Mouse (Mus musculus) midbrain, embryonic 10.5 days (tissue): ENCODE measurements around the gene Lrrc8d. TPM values are rescaled to one million over a fixed set of nuclear protein-coding genes. Genes with fewer than 3 reads are reported as not detected.
A peak's percentile ranks its signal among the peaks of the same experiment; 100 is the strongest.

Experiments
- DNase-seq: peaks from one replicate; pipeline ENCODE4 v3.0.0-alpha.2; 2017; ENCODE audit warnings: low spot score
- H3K27ac ChIP-seq: fragments of 300-500 bp; sonication (generic); replicated peaks from 2 replicates; pipeline ENCODE4 v1.5.1; 2016; ENCODE audit warnings: mild to moderate bottlenecking
- H3K27me3 ChIP-seq: fragments of 300-500 bp; sonication (generic); 2 replicates; pipeline ENCODE4 v1.6.1; 2016; ENCODE audit warnings: low read depth, mild to moderate bottlenecking; ENCODE audit not compliant: poor library complexity, severe bottlenecking
- H3K36me3 ChIP-seq: fragments of 300-500 bp; sonication (generic); 2 replicates; pipeline ENCODE4 v1.6.1; 2016; ENCODE audit warnings: mild to moderate bottlenecking, moderate library complexity
- H3K4me1 ChIP-seq: fragments of 300-500 bp; sonication (generic); 2 replicates; pipeline ENCODE4 v1.6.1; 2016
- H3K4me3 ChIP-seq: fragments of 300-500 bp; sonication (generic); 2 replicates; pipeline ENCODE4 v1.5.1; 2016; ENCODE audit warnings: mild to moderate bottlenecking, moderate library complexity
- H3K9me3 ChIP-seq: fragments of 300-500 bp; sonication (generic); replicated peaks from 2 replicates; pipeline ENCODE4 v1.6.1; 2016; ENCODE audit warnings: mild to moderate bottlenecking
- WGBS: fragments of 180-500 bp; shearing (Covaris S2); methylation state at CpG from one replicate; pipeline ENCODE4 v1.1.7; 2016; 5-methylcytosine and 5-hydroxymethylcytosine counted together
- polyA plus RNA-seq: library from polyadenylated mRNA; unstranded; fragments of >200 nt; fragmentation: Nextera tagmentation; extraction: Ambion mirVana; gene quantifications from 2 replicates; pipeline ENCODE4 v1.2.1, GENCODE M21; 2016

Lrrc8d gene
- polyA plus RNA-seq, 1 experiment from 2014 or later: 20.7 TPM

DNA sequence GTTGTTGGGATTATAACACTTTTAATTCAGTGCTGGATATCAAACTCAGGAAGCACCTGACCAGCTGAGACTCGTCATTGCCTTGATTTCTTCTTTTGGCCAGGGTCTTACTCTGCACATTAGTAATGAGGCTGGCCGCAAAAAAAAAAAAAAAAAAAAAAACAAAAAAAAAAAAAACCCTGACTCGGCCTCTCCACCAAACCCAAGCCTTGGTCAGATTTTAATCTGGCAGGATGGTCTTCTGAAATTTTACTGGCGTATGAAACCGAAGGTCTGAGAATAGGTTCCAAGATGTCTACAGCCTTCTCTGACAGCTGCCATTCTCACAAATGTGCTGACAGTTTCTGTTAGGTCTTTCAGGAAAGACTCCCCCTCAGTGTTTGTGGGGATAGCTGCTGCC is 8.5 kb downstream of the Lrrc8d start:
- Histone ChIP-seq H3K27ac (no peak overlapping the region), H3K27me3 (no peaks in the 10 kb centered on the region), H3K9me3 (no peaks in the 10 kb centered on the region), H3K4me3 (no peak overlapping the region), H3K36me3 (peaks cover 55% of the 10 kb centered on the region), H3K4me1 (peaks cover 19% of the 10 kb centered on the region)
- WGBS: 86% methylated on average over 5 of the region's 5 CpGs
- DNase-seq: no peak

DNA sequence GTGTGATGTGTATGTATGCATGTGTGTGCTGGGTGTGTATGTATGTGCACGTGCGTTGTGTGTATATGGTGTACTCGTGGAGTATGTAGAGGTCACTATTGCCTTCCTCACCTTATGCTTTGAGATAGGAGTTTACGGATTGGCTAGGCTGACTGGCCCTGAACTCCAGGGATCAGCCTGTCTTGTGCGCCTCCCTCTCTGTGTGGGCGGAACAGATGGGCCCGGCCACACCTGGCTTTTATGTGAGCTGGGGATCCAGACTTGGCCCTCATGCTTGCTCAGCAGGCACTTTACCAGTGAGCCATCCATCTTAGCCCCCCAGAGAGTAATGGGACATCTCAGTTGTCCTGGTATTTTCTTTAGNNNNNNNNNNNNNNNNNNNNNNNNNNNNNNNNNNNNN is 10.7 kb downstream of the Lrrc8d start:
- Histone ChIP-seq H3K36me3 (peaks cover 45% of the 10 kb centered on the region), H3K9me3 (no peaks in the 10 kb centered on the region), H3K4me1 (peaks cover 10% of the 10 kb centered on the region), H3K27me3 (no peaks in the 10 kb centered on the region), H3K4me3 (no peak overlapping the region), H3K27ac (no peak overlapping the region)
- WGBS: 94% methylated on average over 7 of the region's 7 CpGs
- DNase-seq: no peak

DNA sequence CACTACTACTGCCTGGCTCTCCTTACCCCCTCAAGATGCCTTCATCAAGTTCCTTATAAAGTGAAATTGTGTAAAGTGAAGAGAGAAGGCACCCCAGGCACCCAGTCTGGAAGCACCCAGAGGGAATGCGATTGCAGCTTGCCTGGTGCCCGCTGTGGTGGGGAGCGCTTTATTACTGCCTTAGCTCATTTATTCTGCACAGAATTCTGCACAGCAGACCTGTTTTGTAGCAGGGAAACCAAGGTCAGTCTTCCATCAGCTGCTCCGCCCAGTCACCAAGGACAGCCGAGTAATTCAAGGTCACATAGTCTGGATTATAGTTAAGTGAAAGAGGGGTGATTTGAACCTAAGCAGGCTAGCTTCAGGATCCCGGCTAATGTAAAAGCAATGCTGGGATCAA is 14.7 kb downstream of the Lrrc8d start:
- Histone ChIP-seq H3K27ac (no peak overlapping the region), H3K4me3 (no peak overlapping the region), H3K27me3 (no peaks in the 10 kb centered on the region), H3K36me3 (peaks cover 33% of the 10 kb centered on the region), H3K9me3 (no peaks in the 10 kb centered on the region), H3K4me1 (peaks cover 26% of the 10 kb centered on the region)
- 96% methylated on average over 6 of the region's 6 CpGs for WGBS
- DNase-seq: no peak

DNA sequence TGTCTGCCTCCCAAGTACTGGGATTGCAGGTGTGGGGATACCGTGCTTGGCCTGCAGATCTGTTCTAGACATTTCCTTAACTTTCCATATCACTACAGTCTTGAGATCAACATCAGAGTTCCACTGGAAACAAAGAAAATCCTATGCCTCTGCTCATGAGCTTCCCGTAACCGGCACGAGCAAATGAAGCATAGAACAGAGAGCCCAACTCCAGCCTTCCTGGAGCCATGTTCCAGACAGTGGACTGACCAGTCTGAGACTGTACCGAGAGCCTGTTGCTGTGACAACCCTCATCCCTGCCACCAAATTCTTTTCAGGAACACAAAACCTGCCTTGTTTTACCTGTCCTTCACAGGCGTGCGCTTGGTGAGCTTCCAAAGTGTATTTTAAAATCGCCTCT is 15.3 kb downstream of the Lrrc8d start:
- H3K27me3 ChIP-seq: no peaks in the 10 kb centered on the region
- peaks cover 26% of the 10 kb centered on the region for H3K4me1 ChIP-seq
- no peaks in the 10 kb centered on the region for H3K9me3 ChIP-seq
- H3K27ac ChIP-seq: no peak overlapping the region
- DNase-seq: no peak
- no peak overlapping the region for H3K4me3 ChIP-seq
- H3K36me3 ChIP-seq: peaks cover 36% of the 10 kb centered on the region
- WGBS: 93% methylated on average over 8 of the region's 8 CpGs

- 80% methylated on average over 10 of the region's 10 CpGs for WGBS
- Histone ChIP-seq H3K27ac (no peak overlapping the region), H3K27me3 (no peaks in the 10 kb centered on the region), H3K4me3 (no peak overlapping the region), H3K4me1 (peaks cover 26% of the 10 kb centered on the region), H3K9me3 (no peaks in the 10 kb centered on the region), H3K36me3 (peaks cover 37% of the 10 kb centered on the region)
- no peak for DNase-seq
These were observed 15.9 kb downstream of the Lrrc8d start for GRCm38 (mm10) chr5:105715531-105716124.

DNA sequence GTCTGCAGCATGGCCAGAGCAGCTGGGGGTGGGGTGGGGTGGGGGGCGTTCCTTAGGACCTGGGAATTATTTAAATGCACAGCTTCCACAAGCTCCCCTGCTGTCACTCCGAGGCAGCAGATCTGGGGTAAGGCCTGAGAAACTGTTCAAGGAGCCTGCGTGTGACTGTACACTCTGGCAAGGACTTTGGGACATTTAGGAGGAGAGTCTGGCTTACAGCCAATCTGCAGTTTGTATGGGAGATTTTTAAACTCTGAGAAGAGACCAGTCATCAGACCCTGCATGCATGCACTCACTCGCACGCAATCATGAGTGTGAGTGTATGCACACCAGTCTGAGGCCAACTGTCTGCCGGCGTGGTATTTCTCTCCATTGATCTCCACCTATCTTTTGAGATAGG is 17.5 kb downstream of the Lrrc8d start:
- H3K27me3 ChIP-seq: no peaks in the 10 kb centered on the region
- no peak overlapping the region for H3K4me3 ChIP-seq
- H3K9me3 ChIP-seq: no peaks in the 10 kb centered on the region
- peaks cover 48% of the 10 kb centered on the region for H3K36me3 ChIP-seq
- WGBS: 86% methylated on average over 7 of the region's 7 CpGs
- H3K27ac ChIP-seq: 0 out of 2 replicates have a peak overlapping the region, but pooled peaks have one; percentile 6
- DNase-seq: no peak
- peaks cover 26% of the 10 kb centered on the region for H3K4me1 ChIP-seq

DNA sequence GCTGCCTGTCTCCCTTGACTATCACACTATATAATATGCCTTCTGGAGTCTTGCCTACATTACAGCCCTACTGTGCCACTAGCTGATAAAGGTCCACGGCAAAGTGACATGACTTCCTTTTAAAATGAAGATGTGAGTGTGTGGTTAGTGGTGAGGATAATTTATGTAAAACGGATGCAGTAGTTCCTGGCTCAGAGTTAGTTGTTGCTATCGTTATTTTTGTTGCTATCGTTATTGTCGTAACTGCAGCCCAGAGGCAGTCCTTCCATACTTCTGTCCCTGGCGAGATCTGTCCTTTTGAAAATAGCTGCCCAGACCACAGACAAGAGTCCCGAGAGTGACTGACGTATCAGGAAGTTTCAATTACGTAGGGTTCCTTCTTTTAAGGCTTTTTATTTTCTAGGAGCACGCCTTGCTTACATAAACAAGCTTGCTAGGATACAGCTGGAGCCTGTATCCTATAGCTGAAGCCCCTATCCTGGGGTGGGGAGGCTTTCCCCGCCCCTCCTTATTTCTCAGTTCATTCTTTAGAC is 18.4 kb downstream of the Lrrc8d start:
- WGBS: 83% methylated on average over 11 of the region's 11 CpGs

GRCm38 (mm10) chr5:105721267-105721666 is 21.5 kb downstream of the Lrrc8d start:
- Histone ChIP-seq H3K4me3 (no peak overlapping the region), H3K9me3 (no peaks in the 10 kb centered on the region; the same call in 1 of the 2 replicates), H3K27ac (no peak overlapping the region), H3K27me3 (no peaks in the 10 kb centered on the region), H3K36me3 (peaks cover 49% of the 10 kb centered on the region), H3K4me1 (peaks cover 18% of the 10 kb centered on the region)
- DNase-seq: no peak
- 91% methylated on average over 4 of the region's 4 CpGs for WGBS

More for the DNA sequence above, 18.4 kb downstream of the Lrrc8d start:
- H3K27me3 ChIP-seq: no peaks in the 10 kb centered on the region
- no peak for DNase-seq
- H3K27ac ChIP-seq: no peak overlapping the region
- H3K9me3 ChIP-seq: no peaks in the 10 kb centered on the region
- H3K36me3 ChIP-seq: peaks cover 57% of the 10 kb centered on the region
- no peak overlapping the region for H3K4me3 ChIP-seq
- H3K4me1 ChIP-seq: peaks cover 26% of the 10 kb centered on the region

DNA sequence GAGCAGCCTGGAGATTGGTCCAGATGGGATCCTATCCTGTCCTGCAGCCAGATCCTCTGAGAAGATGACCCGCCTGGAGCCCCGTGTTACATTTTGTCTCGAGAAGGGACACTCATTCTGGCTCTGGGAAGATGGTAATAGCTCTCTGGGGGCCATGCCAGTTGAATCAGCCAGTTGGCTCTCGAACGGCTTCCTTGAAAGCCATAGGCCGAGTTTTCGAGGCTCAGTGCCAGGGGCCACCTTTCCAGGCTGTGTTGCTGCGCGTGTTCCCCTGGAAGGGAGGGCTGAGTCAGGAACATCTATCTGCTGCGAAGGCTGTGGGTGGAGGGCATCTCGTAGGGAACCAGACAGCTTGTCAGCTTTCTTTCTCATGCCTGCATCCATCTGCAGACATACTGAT is 23.0 kb downstream of the Lrrc8d start:
- Histone ChIP-seq H3K4me1 (peaks cover 4% of the 10 kb centered on the region; the same call in 1 of the 2 replicates), H3K27me3 (no peaks in the 10 kb centered on the region), H3K36me3 (peaks cover 41% of the 10 kb centered on the region), H3K27ac (no peak overlapping the region), H3K4me3 (no peak overlapping the region), H3K9me3 (no peaks in the 10 kb centered on the region; the same call in 1 of the 2 replicates)
- no peak for DNase-seq
- 96% methylated on average over 11 of the region's 11 CpGs for WGBS

GRCm38 (mm10) chr5:105730193-105730831 is 30.5 kb downstream of the Lrrc8d start:
- H3K4me1 ChIP-seq: peaks cover 22% of the 10 kb centered on the region
- no peaks in the 10 kb centered on the region for H3K9me3 ChIP-seq
- H3K36me3 ChIP-seq: peaks cover 46% of the 10 kb centered on the region
- H3K4me3 ChIP-seq: no peak overlapping the region
- no peak for DNase-seq
- H3K27ac ChIP-seq: no peak overlapping the region
- 91% methylated on average over 6 of the region's 6 CpGs for WGBS
- peaks cover 17% of the 10 kb centered on the region for H3K27me3 ChIP-seq

GRCm38 (mm10) chr5:105731173-105731626 is 31.4 kb downstream of the Lrrc8d start:
- Histone ChIP-seq H3K36me3 (peaks cover 52% of the 10 kb centered on the region), H3K27me3 (peaks cover 17% of the 10 kb centered on the region), H3K27ac (no peak overlapping the region), H3K4me1 (peaks cover 22% of the 10 kb centered on the region), H3K4me3 (peak overlapping the region; percentile 56), H3K9me3 (no peaks in the 10 kb centered on the region)
- 34% methylated on average over 16 of the region's 16 CpGs for WGBS
- no peak for DNase-seq

DNA sequence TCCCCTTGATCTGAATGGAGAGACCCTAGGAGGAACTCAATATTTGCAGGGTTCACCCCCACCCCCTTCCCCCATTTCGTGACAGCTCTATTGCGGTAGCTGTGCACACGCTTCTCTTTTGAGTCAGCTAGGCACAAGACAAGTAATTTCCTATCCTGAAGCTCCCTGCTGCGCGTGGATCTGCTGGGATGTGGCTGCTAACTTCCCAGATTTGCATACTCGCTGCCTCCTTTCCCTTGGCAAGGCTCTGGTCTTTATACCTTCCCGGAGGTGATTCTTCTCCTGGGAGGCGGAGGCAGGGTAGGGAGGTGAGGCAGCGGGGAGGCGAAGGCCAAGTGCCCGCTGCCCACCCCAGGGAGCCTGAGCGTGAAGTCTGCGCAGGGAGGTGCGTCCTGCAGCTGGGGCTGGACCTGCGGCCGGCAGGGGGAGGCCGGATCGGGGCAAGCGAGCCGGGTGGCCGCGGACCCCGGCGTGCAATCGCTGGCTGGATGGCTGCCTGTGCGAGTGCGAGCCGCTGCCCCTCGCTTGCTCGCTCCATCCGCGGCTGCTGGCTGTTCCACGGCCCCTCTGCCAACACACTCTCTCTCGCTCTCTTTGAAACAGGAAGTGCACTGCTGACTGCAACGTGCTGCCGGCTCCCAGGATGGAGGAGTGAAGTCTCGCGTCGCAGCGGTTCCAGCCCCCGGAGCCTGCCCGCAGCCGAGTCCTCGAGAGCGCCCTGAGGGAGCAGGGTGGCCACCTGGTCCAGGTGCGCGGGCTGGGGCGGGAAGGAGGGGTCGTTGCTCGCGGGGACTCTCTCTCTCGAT is 32.1 kb downstream of the Lrrc8d start:
- H3K9me3 ChIP-seq: no peaks in the 10 kb centered on the region
- H3K27me3 ChIP-seq: peaks cover 17% of the 10 kb centered on the region
- H3K4me3 ChIP-seq: peak overlapping the region; percentile 56
- DNase-seq: peak; percentile 57
- peaks cover 22% of the 10 kb centered on the region for H3K4me1 ChIP-seq
- WGBS: 5% methylated on average over 52 of the region's 52 CpGs
- peak overlapping the region; percentile 70 for H3K27ac ChIP-seq
- H3K36me3 ChIP-seq: peaks cover 57% of the 10 kb centered on the region
